Mouse (Mus musculus): ENCODE measurements around the gene Nap1l1. TPM values are rescaled to one million over a fixed set of nuclear protein-coding genes. Genes with fewer than 3 reads are reported as not detected.

The Nap1l1 gene
- polyA plus RNA-seq, 1 experiment, result 265 TPM

GRCm38 (mm10) chr10:111527057-111527456 is 54.0 kb downstream of the Nap1l1 start:
- Histone ChIP-seq H3ac (ENCODE audit: control insufficient read depth, insufficient read length, low read depth) (no peak overlapping the region), H3K36me3 (ENCODE audit: control insufficient read depth, insufficient read depth) (no peaks in the 10 kb centered on the region)

GRCm38 (mm10) chr10:111527613-111528012 is 54.6 kb downstream of the Nap1l1 start:
- H3ac ChIP-seq (ENCODE audit: control insufficient read depth, insufficient read length, low read depth), result no peak overlapping the region
- H3K36me3 ChIP-seq (ENCODE audit: control insufficient read depth, insufficient read depth), result no peaks in the 10 kb centered on the region
- H3K79me2 ChIP-seq (ENCODE audit: control insufficient read depth, insufficient read depth), result no peaks in the 10 kb centered on the region
- H3K4me3 ChIP-seq (ENCODE audit: insufficient read depth, poor library complexity, severe bottlenecking), result no peak overlapping the region
- no peak for TF ChIP-seq CEBPB (IDR thresholded peaks at IDR 0.05; ENCODE audit: low read depth)
- no peak for TF ChIP-seq CTCF (IDR thresholded peaks at IDR 0.05; ENCODE audit: control insufficient read depth, insufficient read depth, insufficient read length)
- no peak for TF ChIP-seq USF1 (IDR thresholded peaks at IDR 0.05; ENCODE audit: low read depth)
- TF ChIP-seq MAX (IDR thresholded peaks at IDR 0.05), result no peak
- TF ChIP-seq MYOD1 (IDR thresholded peaks at IDR 0.05; ENCODE audit: control insufficient read depth, insufficient read length, low read depth), result no peak
- TF ChIP-seq FOSL1 (IDR thresholded peaks at IDR 0.05; ENCODE audit: insufficient read depth, low read length, poor library complexity, severe bottlenecking), result no peak
- TF ChIP-seq MYOG (IDR thresholded peaks at IDR 0.05; ENCODE audit: control insufficient read depth, extremely low read depth, insufficient read length), result no peak
- no peaks in the 10 kb centered on the region for H3K27me3 ChIP-seq (ENCODE audit: control insufficient read depth, insufficient read depth, insufficient read length)
- no peaks in the 10 kb centered on the region for H3K79me3 ChIP-seq (ENCODE audit: low read depth)

More at GRCm38 (mm10) chr10:111527057-111527456, 54.0 kb downstream of the Nap1l1 start:
- H3K79me2 ChIP-seq (ENCODE audit: control insufficient read depth, insufficient read depth), result no peaks in the 10 kb centered on the region
- no peak overlapping the region for H3K4me3 ChIP-seq (ENCODE audit: insufficient read depth, poor library complexity, severe bottlenecking)
- no peaks in the 10 kb centered on the region for H3K27me3 ChIP-seq (ENCODE audit: control insufficient read depth, insufficient read depth, insufficient read length)
- TF ChIP-seq MAX (IDR thresholded peaks at IDR 0.05) (no peak), CEBPB (IDR thresholded peaks at IDR 0.05; ENCODE audit: low read depth) (no peak), FOSL1 (IDR thresholded peaks at IDR 0.05; ENCODE audit: insufficient read depth, low read length, poor library complexity, severe bottlenecking) (no peak), USF1 (IDR thresholded peaks at IDR 0.05; ENCODE audit: low read depth) (no peak)
- H3K79me3 ChIP-seq (ENCODE audit: low read depth), result no peaks in the 10 kb centered on the region

- Histone ChIP-seq H3K79me2 (ENCODE audit: control insufficient read depth, insufficient read depth) (no peaks in the 10 kb centered on the region), H3ac (ENCODE audit: control insufficient read depth, insufficient read length, low read depth) (no peak overlapping the region), H3K79me3 (ENCODE audit: low read depth) (no peaks in the 10 kb centered on the region), H3K27me3 (ENCODE audit: control insufficient read depth, insufficient read depth, insufficient read length) (no peaks in the 10 kb centered on the region), H3K4me3 (ENCODE audit: insufficient read depth, poor library complexity, severe bottlenecking) (no peak overlapping the region), H3K36me3 (ENCODE audit: control insufficient read depth, insufficient read depth) (no peaks in the 10 kb centered on the region)
- no peak for TF ChIP-seq USF1 (IDR thresholded peaks at IDR 0.05; ENCODE audit: low read depth)
- TF ChIP-seq MYOD1 (IDR thresholded peaks at IDR 0.05; ENCODE audit: control insufficient read depth, insufficient read length, low read depth), result no peak
- no peak for TF ChIP-seq MYOG (IDR thresholded peaks at IDR 0.05; ENCODE audit: control insufficient read depth, extremely low read depth, insufficient read length)
- no peak for TF ChIP-seq CTCF (IDR thresholded peaks at IDR 0.05; ENCODE audit: control insufficient read depth, insufficient read depth, insufficient read length)
- TF ChIP-seq FOSL1 (IDR thresholded peaks at IDR 0.05; ENCODE audit: insufficient read depth, low read length, poor library complexity, severe bottlenecking), result no peak
- TF ChIP-seq CEBPB (IDR thresholded peaks at IDR 0.05; ENCODE audit: low read depth), result no peak
- no peak for TF ChIP-seq MAX (IDR thresholded peaks at IDR 0.05)
Observed at GRCm38 (mm10) chr10:111528283-111528682, 55.3 kb downstream of the Nap1l1 start.

GRCm38 (mm10) chr10:111530398-111530797 is 57.4 kb downstream of the Nap1l1 start:
- Histone ChIP-seq H3K36me3 (ENCODE audit: control insufficient read depth, insufficient read depth) (no peaks in the 10 kb centered on the region), H3K4me3 (ENCODE audit: insufficient read depth, poor library complexity, severe bottlenecking) (no peak overlapping the region), H3K27me3 (ENCODE audit: control insufficient read depth, insufficient read depth, insufficient read length) (no peaks in the 10 kb centered on the region), H3K79me3 (ENCODE audit: low read depth) (no peaks in the 10 kb centered on the region), H3ac (ENCODE audit: control insufficient read depth, insufficient read length, low read depth) (no peak overlapping the region), H3K79me2 (ENCODE audit: control insufficient read depth, insufficient read depth) (no peaks in the 10 kb centered on the region)
- TF ChIP-seq CTCF (IDR thresholded peaks at IDR 0.05; ENCODE audit: control insufficient read depth, insufficient read depth, insufficient read length) (no peak), MYOG (IDR thresholded peaks at IDR 0.05; ENCODE audit: control insufficient read depth, extremely low read depth, insufficient read length) (no peak), USF1 (IDR thresholded peaks at IDR 0.05; ENCODE audit: low read depth) (no peak), MYOD1 (IDR thresholded peaks at IDR 0.05; ENCODE audit: control insufficient read depth, insufficient read length, low read depth) (no peak), MAX (IDR thresholded peaks at IDR 0.05) (no peak)

GRCm38 (mm10) chr10:111534691-111535090 is 61.7 kb downstream of the Nap1l1 start:
- Histone ChIP-seq H3K79me3 (ENCODE audit: low read depth) (no peaks in the 10 kb centered on the region), H3K36me3 (ENCODE audit: control insufficient read depth, insufficient read depth) (no peaks in the 10 kb centered on the region), H3K79me2 (ENCODE audit: control insufficient read depth, insufficient read depth) (no peaks in the 10 kb centered on the region), H3K27me3 (ENCODE audit: control insufficient read depth, insufficient read depth, insufficient read length) (no peaks in the 10 kb centered on the region), H3K4me3 (ENCODE audit: insufficient read depth, poor library complexity, severe bottlenecking) (no peak overlapping the region), H3ac (ENCODE audit: control insufficient read depth, insufficient read length, low read depth) (no peak overlapping the region)
- TF ChIP-seq USF1 (IDR thresholded peaks at IDR 0.05; ENCODE audit: low read depth) (no peak), CTCF (IDR thresholded peaks at IDR 0.05; ENCODE audit: control insufficient read depth, insufficient read depth, insufficient read length) (no peak), CEBPB (IDR thresholded peaks at IDR 0.05; ENCODE audit: low read depth) (no peak), FOSL1 (IDR thresholded peaks at IDR 0.05; ENCODE audit: insufficient read depth, low read length, poor library complexity, severe bottlenecking) (no peak), MYOD1 (IDR thresholded peaks at IDR 0.05; ENCODE audit: control insufficient read depth, insufficient read length, low read depth) (no peak), MYOG (IDR thresholded peaks at IDR 0.05; ENCODE audit: control insufficient read depth, extremely low read depth, insufficient read length) (no peak), MAX (IDR thresholded peaks at IDR 0.05) (no peak)

GRCm38 (mm10) chr10:111537410-111537809 is 64.4 kb downstream of the Nap1l1 start:
- no peaks in the 10 kb centered on the region for H3K79me3 ChIP-seq (ENCODE audit: low read depth)
- TF ChIP-seq MYOD1 (IDR thresholded peaks at IDR 0.05; ENCODE audit: control insufficient read depth, insufficient read length, low read depth) (no peak), CTCF (IDR thresholded peaks at IDR 0.05; ENCODE audit: control insufficient read depth, insufficient read depth, insufficient read length) (no peak), MYOG (IDR thresholded peaks at IDR 0.05; ENCODE audit: control insufficient read depth, extremely low read depth, insufficient read length) (no peak), CEBPB (IDR thresholded peaks at IDR 0.05; ENCODE audit: low read depth) (no peak)

More at GRCm38 (mm10) chr10:111537410-111537809, 64.4 kb downstream of the Nap1l1 start:
- Histone ChIP-seq H3K27me3 (ENCODE audit: control insufficient read depth, insufficient read depth, insufficient read length) (no peaks in the 10 kb centered on the region), H3K36me3 (ENCODE audit: control insufficient read depth, insufficient read depth) (no peaks in the 10 kb centered on the region), H3K4me3 (ENCODE audit: insufficient read depth, poor library complexity, severe bottlenecking) (no peak overlapping the region), H3ac (ENCODE audit: control insufficient read depth, insufficient read length, low read depth) (no peak overlapping the region), H3K79me2 (ENCODE audit: control insufficient read depth, insufficient read depth) (no peaks in the 10 kb centered on the region)
